Mouse (Mus musculus): ENCODE measurements around the gene Lmod3.

Gene Lmod3

DNA sequence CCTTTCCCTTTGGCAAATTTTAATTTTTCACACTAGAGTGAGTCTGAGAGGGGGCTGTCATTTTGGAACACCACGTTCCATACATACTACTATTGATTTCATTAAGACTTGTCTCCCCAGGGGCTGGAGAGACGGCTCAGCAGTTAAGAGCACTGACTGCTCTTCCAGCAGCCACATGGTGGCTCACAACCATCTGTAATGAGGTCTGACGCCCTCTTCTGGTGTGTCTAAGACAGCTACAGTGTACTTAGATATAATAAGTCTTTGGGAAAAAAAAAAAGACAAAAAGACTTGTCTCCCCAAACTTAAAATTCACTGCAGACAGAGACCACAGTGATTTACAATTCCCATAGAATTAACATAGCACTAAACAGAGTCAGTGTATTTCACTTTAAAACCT lies 52.1 kb downstream of the Lmod3 start:
- intact Hi-C loops (cut with DNase I), result no loop called here

Measured in adrenal gland (tissue).